Mouse (Mus musculus) ES-Bruce4 (cell line): ENCODE data around the gene Slc7a8. TPM values are rescaled to one million over a fixed set of nuclear protein-coding genes. Genes with fewer than 3 reads are reported as not detected.

Source experiments
- H3K27ac ChIP-seq: 2 replicates; pipeline ENCODE4 v1.5.1; 2012; ENCODE audit warnings: low read length, inconsistent platforms; ENCODE audit not compliant: insufficient read depth
- H3K27me3 ChIP-seq: 2 replicates; pipeline ENCODE4 v1.6.1; 2012; ENCODE audit warnings: mild to moderate bottlenecking, low read length, inconsistent platforms; ENCODE audit not compliant: control insufficient read depth, poor library complexity, insufficient read depth, severe bottlenecking
- H3K36me3 ChIP-seq: 2 replicates; pipeline ENCODE4 v1.6.1; 2012; ENCODE audit warnings: inconsistent platforms, mild to moderate bottlenecking, low read length, moderate library complexity; ENCODE audit not compliant: control insufficient read depth, poor library complexity, insufficient read depth, severe bottlenecking
- H3K4me1 ChIP-seq: one replicate; pipeline ENCODE4 v1.8.1; 2011; ENCODE audit warnings: low read length; ENCODE audit not compliant: control insufficient read depth, insufficient read depth
- H3K4me3 ChIP-seq: 2 replicates; pipeline ENCODE4 v1.5.1; 2011; ENCODE audit warnings: low read depth, mild to moderate bottlenecking, low read length
- H3K9ac ChIP-seq: 2 replicates; pipeline ENCODE4 v1.6.1; 2012; ENCODE audit warnings: low read depth, mild to moderate bottlenecking, inconsistent platforms; ENCODE audit not compliant: poor library complexity, severe bottlenecking
- H3K9me3 ChIP-seq: replicated peaks from 2 replicates; pipeline ENCODE4 v1.6.1; 2012; ENCODE audit warnings: mild to moderate bottlenecking, low read length, inconsistent platforms; ENCODE audit not compliant: control insufficient read depth, poor library complexity, insufficient read depth, severe bottlenecking
- CTCF ChIP-seq: IDR thresholded peaks from one replicate; pipeline ENCODE4 v1.8.1; 2011; ENCODE audit warnings: low read depth, low read length
- EP300 ChIP-seq: IDR thresholded peaks from 2 replicates; pipeline ENCODE4 v1.6.1; 2011; ENCODE audit warnings: low read depth, low read length; ENCODE audit not compliant: insufficient read depth
- POLR2A ChIP-seq: IDR thresholded peaks from one replicate; pipeline ENCODE4 v1.8.1; 2011; ENCODE audit warnings: low read length; ENCODE audit not compliant: insufficient read depth
- polyA plus RNA-seq: library from polyadenylated mRNA; stranded (reverse); fragments of >200 nt; gene quantifications from 2 replicates; pipeline ENCODE4 v1.2.4, GENCODE M21; 2011; ENCODE audit warnings: low read depth; ENCODE audit not compliant: missing spikeins, insufficient read depth, insufficient read length

The Slc7a8 gene
- polyA plus RNA-seq, 1 experiment: 2.0 TPM

DNA sequence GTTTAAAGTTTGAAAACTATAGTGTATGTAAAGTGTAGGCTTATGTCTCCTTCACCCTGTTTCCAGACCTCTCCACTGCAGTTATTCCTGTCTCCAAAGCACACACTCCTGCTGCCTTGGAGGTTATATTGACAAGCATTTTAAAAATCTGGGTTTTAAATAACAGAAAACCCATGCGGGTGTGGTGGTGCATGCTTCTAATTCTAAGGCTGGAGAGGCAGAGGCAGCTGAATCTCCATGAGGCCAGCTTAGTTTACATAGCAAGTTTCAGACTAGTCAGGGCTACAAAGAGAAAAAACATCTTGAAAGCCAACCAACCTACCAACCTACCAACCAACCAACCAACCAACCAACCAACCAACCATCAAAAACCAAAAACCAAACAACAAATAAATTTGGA is 66.3 kb downstream of the Slc7a8 start:
- no peaks in the 10 kb centered on the region for H3K9me3 ChIP-seq
- no peak for TF ChIP-seq POLR2A
- TF ChIP-seq EP300: no peak
- H3K4me1 ChIP-seq: no peaks in the 10 kb centered on the region
- H3K27ac ChIP-seq: no peak overlapping the region
- H3K27me3 ChIP-seq: no peaks in the 10 kb centered on the region
- H3K36me3 ChIP-seq: no peaks in the 10 kb centered on the region
- H3K4me3 ChIP-seq: no peak overlapping the region
- no peak overlapping the region for H3K9ac ChIP-seq

DNA sequence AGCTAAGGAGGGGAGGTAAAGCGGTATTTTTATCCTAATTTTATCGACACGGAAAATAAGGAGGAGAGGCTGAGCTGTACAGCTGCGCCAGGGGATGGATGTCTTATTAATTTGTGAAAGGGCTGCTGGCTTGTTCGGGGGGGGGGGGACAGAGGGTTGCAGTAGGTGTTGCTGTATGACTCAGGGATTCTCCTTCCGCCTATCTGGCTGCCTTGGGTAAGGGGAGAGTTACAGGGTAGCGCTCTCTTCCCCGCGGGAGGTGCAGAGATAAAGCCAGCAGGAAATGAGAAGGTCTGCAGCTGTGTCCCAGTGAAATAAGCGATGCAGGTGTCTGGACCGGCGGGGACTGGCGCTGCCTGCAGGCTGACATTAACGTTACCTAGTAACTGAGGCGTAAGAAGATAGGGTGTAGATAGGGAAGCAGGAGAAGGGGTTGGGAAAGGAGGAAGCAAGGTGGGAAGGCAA is 67.1 kb downstream of the Slc7a8 start:
- H3K9ac ChIP-seq: peak overlapping the region; percentile 1; the same call in 1 of the 2 replicates
- H3K27ac ChIP-seq: no peak overlapping the region
- no peaks in the 10 kb centered on the region for H3K9me3 ChIP-seq
- no peaks in the 10 kb centered on the region for H3K4me1 ChIP-seq
- H3K36me3 ChIP-seq: no peaks in the 10 kb centered on the region
- TF ChIP-seq EP300 (no peak), CTCF (no peak), POLR2A (no peak)
- H3K4me3 ChIP-seq: peak overlapping the region; percentile 13
- H3K27me3 ChIP-seq: no peaks in the 10 kb centered on the region

DNA sequence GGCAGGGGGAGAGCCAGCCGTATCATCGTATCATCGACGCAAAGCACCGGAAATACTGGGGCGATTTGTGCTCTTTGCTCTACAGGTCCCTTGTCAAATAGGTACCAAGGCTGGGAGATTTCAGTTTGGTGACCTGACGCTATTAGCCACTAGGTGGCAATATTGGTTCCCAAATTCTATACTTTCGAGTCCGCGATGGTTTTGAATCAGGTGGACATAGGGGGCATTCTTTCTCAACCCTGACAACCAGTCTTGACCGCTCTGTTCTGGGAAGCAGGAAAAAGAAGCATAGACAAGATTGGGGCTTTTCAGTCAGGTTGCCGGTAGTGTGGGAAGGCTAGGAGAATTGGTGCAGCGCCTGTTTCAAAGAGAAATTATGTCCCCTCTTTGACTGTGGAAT is 67.6 kb downstream of the Slc7a8 start:
- Histone ChIP-seq H3K36me3 (no peaks in the 10 kb centered on the region), H3K4me1 (no peaks in the 10 kb centered on the region), H3K4me3 (0 out of 2 replicates have a peak overlapping the region, but pooled peaks have one; percentile 30), H3K27ac (no peak overlapping the region), H3K9me3 (no peaks in the 10 kb centered on the region), H3K9ac (no peak overlapping the region), H3K27me3 (no peaks in the 10 kb centered on the region)
- TF ChIP-seq EP300 (no peak), POLR2A (no peak), CTCF (no peak)

DNA sequence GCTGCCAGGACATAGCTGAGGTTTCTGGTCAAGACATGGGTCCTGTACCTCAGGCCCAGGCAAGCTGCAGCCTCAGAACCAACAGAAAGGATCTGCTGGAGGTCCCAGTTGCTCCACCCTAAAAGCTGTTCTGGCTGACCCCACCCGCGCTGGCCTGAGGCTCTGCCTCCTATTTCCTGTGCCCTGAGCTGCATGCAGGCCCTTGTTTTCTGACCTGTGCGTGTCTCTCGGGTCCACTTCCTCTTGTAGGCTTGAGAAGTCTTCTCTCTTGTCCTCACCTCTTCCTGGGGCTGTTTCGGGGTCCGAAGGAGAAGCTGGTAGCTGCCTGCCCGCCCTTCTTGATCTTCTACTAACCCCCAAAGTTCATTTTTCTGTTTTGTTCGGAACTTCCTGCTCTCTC is 68.9 kb downstream of the Slc7a8 start:
- no peaks in the 10 kb centered on the region for H3K4me1 ChIP-seq
- H3K36me3 ChIP-seq: no peaks in the 10 kb centered on the region
- H3K27ac ChIP-seq: no peak overlapping the region
- TF ChIP-seq CTCF (no peak), EP300 (no peak), POLR2A (no peak)
- no peak overlapping the region for H3K4me3 ChIP-seq
- H3K9me3 ChIP-seq: no peaks in the 10 kb centered on the region
- H3K27me3 ChIP-seq: no peaks in the 10 kb centered on the region
- no peak overlapping the region for H3K9ac ChIP-seq

DNA sequence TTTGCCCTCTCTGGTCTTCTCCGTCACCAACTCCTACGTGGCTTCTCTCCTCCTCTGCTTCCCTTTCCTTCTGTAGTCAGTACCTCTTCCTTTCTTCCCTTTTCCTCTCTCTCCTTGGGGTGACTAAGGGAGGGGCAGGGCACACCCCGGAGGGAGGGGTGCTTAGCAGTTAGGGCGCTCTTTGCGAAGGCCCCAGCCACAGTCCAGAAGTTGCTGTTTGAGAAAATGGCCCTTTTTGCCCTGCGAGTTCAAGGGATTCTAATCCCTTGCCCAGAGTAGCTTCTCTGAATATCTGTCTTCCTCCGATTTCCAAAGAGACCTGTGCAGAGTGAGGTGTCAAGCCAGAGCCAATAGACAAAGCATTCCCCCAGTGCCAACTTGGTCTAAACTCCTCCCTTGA is 69.7 kb downstream of the Slc7a8 start, which contains the start of gene Cebpe:
Cebpe (minus strand) TSS at position 101 of the 400 bp plus-strand sequence.
- Histone ChIP-seq H3K9ac (peak within 1 kb of the TSS; percentile 8; the same call in 1 of the 2 replicates), H3K4me1 (no peaks in the 10 kb centered on the region), H3K9me3 (no peaks in the 10 kb centered on the region), H3K4me3 (peak within 1 kb of the TSS; percentile 11), H3K27me3 (no peaks in the 10 kb centered on the region), H3K36me3 (no peaks in the 10 kb centered on the region), H3K27ac (no peak within 1 kb of the TSS)
- TF ChIP-seq CTCF: no peak

DNA sequence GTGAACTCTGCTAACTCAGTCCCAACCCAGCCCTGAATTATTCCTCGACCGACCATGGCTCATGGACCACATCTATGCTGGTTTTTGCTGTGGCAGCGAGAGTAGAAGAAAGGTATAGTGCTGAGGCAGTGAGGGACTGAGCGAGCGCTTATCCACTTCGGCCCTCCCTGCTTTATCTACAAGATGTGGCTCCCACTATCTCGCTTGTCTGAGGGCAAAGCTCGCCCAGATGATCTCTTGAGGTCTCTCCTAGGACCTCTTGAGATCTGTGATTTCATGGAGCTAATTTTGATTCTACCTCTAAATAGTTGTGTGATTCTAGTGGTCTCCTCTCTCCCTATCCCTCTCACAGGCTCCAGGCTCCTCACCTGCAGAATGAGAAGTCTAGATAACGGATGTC is 72.7 kb downstream of the Slc7a8 start:
- H3K4me1 ChIP-seq: no peaks in the 10 kb centered on the region
- no peaks in the 10 kb centered on the region for H3K9me3 ChIP-seq
- TF ChIP-seq POLR2A (no peak), CTCF (no peak), EP300 (no peak)
- no peaks in the 10 kb centered on the region for H3K27me3 ChIP-seq
- no peak overlapping the region for H3K4me3 ChIP-seq
- H3K27ac ChIP-seq: no peak overlapping the region
- no peaks in the 10 kb centered on the region for H3K36me3 ChIP-seq
- H3K9ac ChIP-seq: no peak overlapping the region

DNA sequence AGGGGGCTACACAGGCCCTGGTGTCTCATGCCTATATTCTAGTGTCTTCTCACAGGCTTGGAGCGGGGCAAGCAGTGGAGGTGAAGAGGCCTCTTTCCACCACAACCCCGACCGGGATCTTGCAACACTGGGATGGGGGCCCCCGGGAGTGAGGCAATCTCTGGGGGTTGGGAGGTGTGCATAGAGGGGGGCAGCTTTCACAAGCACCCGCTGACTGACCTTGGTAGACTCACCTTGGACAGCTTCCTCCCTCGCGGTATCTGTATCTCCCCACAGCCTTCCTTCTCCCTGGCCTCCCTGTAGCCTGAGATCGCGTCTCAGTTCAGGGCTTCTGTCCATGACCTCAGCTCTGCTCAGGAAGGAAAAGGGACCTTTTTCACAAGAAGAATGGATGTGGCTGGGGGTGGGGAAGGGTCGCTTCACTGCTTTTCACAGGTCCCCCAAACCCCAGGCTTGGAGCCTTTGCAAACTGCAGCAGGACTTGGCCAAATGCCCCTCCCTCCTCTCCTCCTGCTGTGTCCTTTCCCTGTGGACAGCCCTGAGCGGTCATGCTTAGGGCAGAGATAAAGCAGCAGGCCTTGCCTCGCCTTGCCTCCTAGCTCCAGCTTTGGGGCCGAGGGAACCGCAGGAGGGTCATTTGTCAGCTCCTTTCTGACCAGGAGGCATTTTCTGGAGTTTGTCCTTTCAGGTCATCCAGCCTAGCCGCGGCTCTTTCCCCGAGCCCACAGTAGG is 75.0 kb downstream of the Slc7a8 start:
- no peak overlapping the region for H3K4me3 ChIP-seq
- no peak overlapping the region for H3K27ac ChIP-seq
- H3K27me3 ChIP-seq: no peaks in the 10 kb centered on the region
- no peaks in the 10 kb centered on the region for H3K4me1 ChIP-seq
- TF ChIP-seq CTCF: no peak
- TF ChIP-seq EP300: no peak
- TF ChIP-seq POLR2A: no peak
- no peaks in the 10 kb centered on the region for H3K36me3 ChIP-seq
- H3K9ac ChIP-seq: no peak overlapping the region
- H3K9me3 ChIP-seq: no peaks in the 10 kb centered on the region
